Mouse (Mus musculus) midbrain, embryonic 13.5 days (tissue): ENCODE data around the gene Il9r. TPM values are rescaled to one million over a fixed set of nuclear protein-coding genes. Genes with fewer than 3 reads are reported as not detected.
A peak's percentile ranks its signal among the peaks of the same experiment; 100 is the strongest.

ENCODE experiments used
- ATAC-seq: fragments of 200-750 bp; cut with Nextera tagmentation; 2 replicates; pipeline ENCODE4 v1.8.0; 2017; ENCODE audit warnings: mild to moderate bottlenecking, moderate TSS enrichment, moderate library complexity
- H3K27ac ChIP-seq: fragments of 300-500 bp; sonication (generic); 2 replicates; pipeline ENCODE4 v1.5.1; 2015; ENCODE audit warnings: inconsistent platforms, mild to moderate bottlenecking, moderate library complexity
- H3K27me3 ChIP-seq: fragments of 300-500 bp; sonication (generic); 2 replicates; pipeline ENCODE4 v1.6.1; 2015; ENCODE audit warnings: mild to moderate bottlenecking, inconsistent platforms
- H3K36me3 ChIP-seq: fragments of 300-500 bp; sonication (generic); 2 replicates; pipeline ENCODE4 v1.6.1; 2015; ENCODE audit warnings: mild to moderate bottlenecking, inconsistent platforms
- H3K4me1 ChIP-seq: fragments of 300-500 bp; sonication (generic); replicated peaks from 2 replicates; pipeline ENCODE4 v1.6.1; 2015; ENCODE audit warnings: inconsistent platforms
- H3K4me2 ChIP-seq: fragments of 300-500 bp; sonication (generic); replicated peaks from 2 replicates; pipeline ENCODE4 v1.6.1; 2015; ENCODE audit warnings: moderate library complexity, mild to moderate bottlenecking, inconsistent platforms
- H3K4me3 ChIP-seq: fragments of 300-500 bp; sonication (generic); replicated peaks from 2 replicates; pipeline ENCODE4 v1.5.1; 2015; ENCODE audit warnings: mild to moderate bottlenecking, inconsistent platforms
- H3K9ac ChIP-seq: fragments of 300-500 bp; sonication (generic); replicated peaks from 2 replicates; pipeline ENCODE4 v1.6.1; 2015; ENCODE audit warnings: mild to moderate bottlenecking, inconsistent platforms
- H3K9me3 ChIP-seq: fragments of 300-500 bp; sonication (generic); 2 replicates; pipeline ENCODE4 v1.6.1; 2016; ENCODE audit warnings: mild to moderate bottlenecking, inconsistent platforms
- WGBS: fragments of 180-500 bp; shearing (Covaris S2); methylation state at CpG from one replicate; pipeline ENCODE4 v1.1.7; 2015; 5-methylcytosine and 5-hydroxymethylcytosine counted together
- polyA plus RNA-seq: library from polyadenylated mRNA; unstranded; fragments of >200 nt; fragmentation: Nextera tagmentation; extraction: Ambion mirVana; gene quantifications from 2 replicates; pipeline ENCODE4 v1.2.1, GENCODE M21; 2015

Il9r gene
- polyA plus RNA-seq, 1 experiment from 2014 or later = not detected

GRCm38 (mm10) chr11:32225222-32226104 is 25.4 kb upstream of the Il9r start:
- Histone ChIP-seq H3K4me2 (no peak overlapping the region), H3K27me3 (peaks cover 44% of the 10 kb centered on the region), H3K4me3 (0 out of 2 replicates have a peak overlapping the region, but pooled peaks have one; percentile 70), H3K9ac (no peak overlapping the region), H3K27ac (peak overlapping the region; percentile 14), H3K9me3 (no peaks in the 10 kb centered on the region), H3K36me3 (peaks cover 19% of the 10 kb centered on the region), H3K4me1 (peaks cover 34% of the 10 kb centered on the region)
- WGBS = 75% methylated on average over 7 of the region's 7 CpGs
- no peak for ATAC-seq

- H3K27ac ChIP-seq = peak overlapping the region; percentile 46; the same call in 1 of the 2 replicates
- WGBS = 35% methylated on average over 4 of the region's 4 CpGs
- H3K36me3 ChIP-seq = peaks cover 10% of the 10 kb centered on the region
- H3K4me3 ChIP-seq = no peak overlapping the region
- H3K4me1 ChIP-seq = peaks cover 34% of the 10 kb centered on the region
- no peak overlapping the region for H3K4me2 ChIP-seq
- H3K27me3 ChIP-seq = peaks cover 50% of the 10 kb centered on the region
- no peak for ATAC-seq
- no peaks in the 10 kb centered on the region for H3K9me3 ChIP-seq
- H3K9ac ChIP-seq = no peak overlapping the region
These were observed 24.5 kb upstream of the Il9r start for GRCm38 (mm10) chr11:32224468-32225139.

- Histone ChIP-seq H3K4me2 (no peak overlapping the region), H3K9me3 (no peaks in the 10 kb centered on the region), H3K36me3 (no peaks in the 10 kb centered on the region), H3K4me3 (no peak overlapping the region), H3K27ac (no peak overlapping the region), H3K27me3 (peaks cover 50% of the 10 kb centered on the region), H3K4me1 (peaks cover 41% of the 10 kb centered on the region), H3K9ac (no peak overlapping the region)
- no peak for ATAC-seq
- 79% methylated on average over 4 of the region's 4 CpGs for WGBS
These were observed 23.4 kb upstream of the Il9r start for GRCm38 (mm10) chr11:32223297-32223967.

GRCm38 (mm10) chr11:32222570-32223194 is 22.6 kb upstream of the Il9r start:
- 10% methylated on average over 21 of the region's 21 CpGs for WGBS
- peak overlapping the region; percentile 99 for H3K4me2 ChIP-seq
- peaks cover 39% of the 10 kb centered on the region for H3K4me1 ChIP-seq
- H3K4me3 ChIP-seq = peak overlapping the region; percentile 65
- H3K36me3 ChIP-seq = no peaks in the 10 kb centered on the region
- peaks cover 50% of the 10 kb centered on the region for H3K27me3 ChIP-seq
- ATAC-seq = no peak
- H3K9ac ChIP-seq = peak overlapping the region; percentile 83; the same call in 1 of the 2 replicates
- no peak overlapping the region for H3K27ac ChIP-seq
- H3K9me3 ChIP-seq = no peaks in the 10 kb centered on the region

- Histone ChIP-seq H3K9ac (peak within 1 kb of the TSS; percentile 83), H3K4me3 (peak within 1 kb of the TSS; percentile 65), H3K27ac (peak within 1 kb of the TSS; percentile 53), H3K27me3 (peaks cover 50% of the 10 kb centered on the region), H3K4me2 (peak within 1 kb of the TSS; percentile 99), H3K9me3 (no peaks in the 10 kb centered on the region), H3K4me1 (peaks cover 32% of the 10 kb centered on the region), H3K36me3 (no peaks in the 10 kb centered on the region)
- ATAC-seq = peak; percentile 12
- WGBS = under 1% methylated on average over 58 of the region's 72 CpGs
These were observed 21.9 kb upstream of the Il9r start, which contains the start of gene Rhbdf1 for GRCm38 (mm10) chr11:32221951-32222409. Rhbdf1 (minus strand) TSS chr11:32222300.

- Histone ChIP-seq H3K4me3 (peak overlapping the region; percentile 65), H3K4me2 (peak overlapping the region; percentile 99), H3K27me3 (peaks cover 50% of the 10 kb centered on the region), H3K27ac (peak overlapping the region; percentile 53), H3K4me1 (peaks cover 29% of the 10 kb centered on the region), H3K9ac (peak overlapping the region; percentile 83), H3K9me3 (no peaks in the 10 kb centered on the region), H3K36me3 (no peaks in the 10 kb centered on the region)
- under 1% methylated on average over 42 of the region's 46 CpGs for WGBS
- peak; percentile 29 for ATAC-seq
These were observed 21.3 kb upstream of the Il9r start for GRCm38 (mm10) chr11:32221225-32221950.

GRCm38 (mm10) chr11:32220607-32221224 is 20.6 kb upstream of the Il9r start:
- Histone ChIP-seq H3K9ac (peak overlapping the region; percentile 83; the same call in 1 of the 2 replicates), H3K27me3 (peaks cover 50% of the 10 kb centered on the region), H3K4me1 (peaks cover 29% of the 10 kb centered on the region), H3K4me2 (peak overlapping the region; percentile 99), H3K36me3 (no peaks in the 10 kb centered on the region), H3K9me3 (no peaks in the 10 kb centered on the region), H3K4me3 (peak overlapping the region; percentile 65), H3K27ac (no peak overlapping the region)
- 37% methylated on average over 10 of the region's 10 CpGs for WGBS
- peak; percentile 25 for ATAC-seq

- WGBS = 91% methylated on average over 10 of the region's 10 CpGs
- H3K4me3 ChIP-seq = no peak overlapping the region
- no peak overlapping the region for H3K4me2 ChIP-seq
These were observed 19.2 kb upstream of the Il9r start for GRCm38 (mm10) chr11:32219287-32219686.

GRCm38 (mm10) chr11:32218501-32219050 is 18.5 kb upstream of the Il9r start:
- ATAC-seq = no peak

More at GRCm38 (mm10) chr11:32219287-32219686, 19.2 kb upstream of the Il9r start:
- Histone ChIP-seq H3K27ac (no peak overlapping the region), H3K9me3 (no peaks in the 10 kb centered on the region), H3K27me3 (peaks cover 43% of the 10 kb centered on the region), H3K4me1 (peaks cover 29% of the 10 kb centered on the region), H3K9ac (no peak overlapping the region), H3K36me3 (no peaks in the 10 kb centered on the region)
- ATAC-seq = no peak

GRCm38 (mm10) chr11:32216851-32217250 is 16.8 kb upstream of the Il9r start:
- H3K4me2 ChIP-seq = no peak overlapping the region
- 0 out of 2 replicates have a peak, but pooled peaks cover 4% of the 10 kb centered on the region for H3K36me3 ChIP-seq
- no peak for ATAC-seq
- peaks cover 20% of the 10 kb centered on the region for H3K27me3 ChIP-seq
- H3K9me3 ChIP-seq = no peaks in the 10 kb centered on the region
- no peak overlapping the region for H3K4me3 ChIP-seq
- no peak overlapping the region for H3K27ac ChIP-seq
- H3K4me1 ChIP-seq = peaks cover 17% of the 10 kb centered on the region
- WGBS = 20% methylated on average over 8 of the region's 8 CpGs
- no peak overlapping the region for H3K9ac ChIP-seq

More at GRCm38 (mm10) chr11:32218501-32219050, 18.5 kb upstream of the Il9r start:
- Histone ChIP-seq H3K27me3 (peaks cover 36% of the 10 kb centered on the region), H3K27ac (no peak overlapping the region), H3K4me1 (peaks cover 29% of the 10 kb centered on the region), H3K9ac (no peak overlapping the region), H3K36me3 (no peaks in the 10 kb centered on the region), H3K9me3 (no peaks in the 10 kb centered on the region), H3K4me2 (no peak overlapping the region), H3K4me3 (no peak overlapping the region)
- 58% methylated on average over 6 of the region's 6 CpGs for WGBS
